Mouse (Mus musculus) kidney, adult 11 months (tissue): ENCODE measurements around the gene Nebl.

Source experiments
- DNase-seq: peaks from one replicate; pipeline ENCODE4 v3.0.0; 2022

Nebl gene

GRCm38 (mm10) chr2:17705964-17706363, 25.3 kb downstream of the Nebl start:
- no peak for DNase-seq

GRCm38 (mm10) chr2:17705426-17705825, 25.8 kb downstream of the Nebl start:
- DNase-seq = no peak

GRCm38 (mm10) chr2:17703170-17703512, 28.1 kb downstream of the Nebl start:
- no peak for DNase-seq

GRCm38 (mm10) chr2:17702481-17703169, 28.6 kb downstream of the Nebl start:
- DNase-seq = no peak

- DNase-seq = no peak
These were observed 32.8 kb downstream of the Nebl start for GRCm38 (mm10) chr2:17698161-17699087.

GRCm38 (mm10) chr2:17692926-17693325, 38.3 kb downstream of the Nebl start:
- DNase-seq = no peak

GRCm38 (mm10) chr2:17690264-17690663, 41.0 kb downstream of the Nebl start:
- DNase-seq = no peak

GRCm38 (mm10) chr2:17687141-17687540, 44.1 kb downstream of the Nebl start:
- no peak for DNase-seq

- DNase-seq = no peak
These were observed 47.8 kb downstream of the Nebl start for GRCm38 (mm10) chr2:17683326-17684040.

GRCm38 (mm10) chr2:17672156-17672555, 59.1 kb downstream of the Nebl start:
- no peak for DNase-seq

- no peak for DNase-seq
These were observed 59.7 kb downstream of the Nebl start for GRCm38 (mm10) chr2:17671566-17671965.

- no peak for DNase-seq
These were observed 61.3 kb downstream of the Nebl start for GRCm38 (mm10) chr2:17669953-17670352.

- no peak for DNase-seq
These were observed 62.3 kb downstream of the Nebl start for GRCm38 (mm10) chr2:17669000-17669399.

- no peak for DNase-seq
These were observed 73.1 kb downstream of the Nebl start for GRCm38 (mm10) chr2:17658176-17658575.

- no peak for DNase-seq
These were observed 81.0 kb downstream of the Nebl start for GRCm38 (mm10) chr2:17650147-17650834.

- no peak for DNase-seq
These were observed 81.5 kb downstream of the Nebl start for GRCm38 (mm10) chr2:17649728-17650127.

GRCm38 (mm10) chr2:17644282-17645262, 86.7 kb downstream of the Nebl start:
- peak; percentile 9 for DNase-seq

- DNase-seq = no peak
These were observed 87.4 kb downstream of the Nebl start for GRCm38 (mm10) chr2:17643869-17644268.

- DNase-seq = no peak
These were observed 88.5 kb downstream of the Nebl start for GRCm38 (mm10) chr2:17642770-17643169.

GRCm38 (mm10) chr2:17640861-17641260, 90.4 kb downstream of the Nebl start:
- no peak for DNase-seq

GRCm38 (mm10) chr2:17638631-17639030, 92.6 kb downstream of the Nebl start:
- no peak for DNase-seq

- DNase-seq = no peak
These were observed 107.3 kb downstream of the Nebl start for GRCm38 (mm10) chr2:17623931-17624330.
